In genomic region chr2:77343736-77344440, GRCm38 (mm10) we compare ENCODE assay signal across 13 mouse cellular contexts.
DNase-seq lines count a peak whose midpoint lies in the region; ATAC-seq and TF ChIP-seq lines count a peak whose summit lies in the region.
"Had no signal": no experiment of that assay in that cellular context is flagged by ENCODE, and none has a peak within 500 bp of the region (broad histone marks: within the 10 kb centered on the region; RNA-seq: fewer than 3 reads in every experiment).

No protein-coding gene starts in this region.

- H3K4me3 ChIP-seq in intestine, postnatal 0 days (ENCODE audit: low read depth, low read length) = no peak overlapping the region
- no peak overlapping the region for H3K4me3 ChIP-seq in intestine, embryonic 16.5 days (ENCODE audit: low read length)
- H3K4me3 ChIP-seq in midbrain, postnatal 0 days (ENCODE audit: low read depth, low read length) = no peak overlapping the region
- H3K4me3 ChIP-seq in midbrain, embryonic 10.5 days = no peak overlapping the region
- H3K4me3 ChIP-seq: heart, embryonic 13.5 days had no signal

- no peaks in the 10 kb centered on the region for H3K36me3 ChIP-seq in intestine, postnatal 0 days (ENCODE audit: control insufficient read depth, insufficient read depth)
- no peaks in the 10 kb centered on the region for H3K36me3 ChIP-seq in intestine, embryonic 16.5 days (ENCODE audit: control insufficient read depth, insufficient read depth, low read length)
- no peaks in the 10 kb centered on the region for H3K36me3 ChIP-seq in midbrain, postnatal 0 days (ENCODE audit: insufficient read depth, low read length)
- no peaks in the 10 kb centered on the region for H3K36me3 ChIP-seq in midbrain, embryonic 10.5 days
- H3K36me3 ChIP-seq: heart, embryonic 13.5 days had no signal

- H3K4me1 ChIP-seq in intestine, postnatal 0 days (replicated peaks; ENCODE audit: control insufficient read depth, insufficient read depth, low read length) = no peaks in the 10 kb centered on the region
- H3K4me1 ChIP-seq in intestine, embryonic 16.5 days (ENCODE audit: control insufficient read depth, insufficient read depth, low read length) = no peaks in the 10 kb centered on the region
- no peaks in the 10 kb centered on the region for H3K4me1 ChIP-seq in midbrain, postnatal 0 days (ENCODE audit: insufficient read depth, low read length)
- H3K4me1 ChIP-seq in midbrain, embryonic 10.5 days = no peaks in the 10 kb centered on the region

- DNase-seq in midbrain, postnatal 0 days (ENCODE audit: low spot score) = no peak
- no peak for DNase-seq in midbrain, embryonic 10.5 days (ENCODE audit: low spot score)
- DNase-seq in adipocyte (ENCODE audit: low spot score) = peak; percentile 16
- peak; percentile 12 for DNase-seq in thymus, postnatal 0 days (ENCODE audit: low spot score)
- DNase-seq in layer of hippocampus, postnatal 36 days = no peak
- DNase-seq in cerebellum, adult 8-10 months = no peak
- DNase-seq: cerebellum, adult 9-10 months; right cerebral cortex, postnatal 4 days had no signal

- 92% methylated on average over 16 of the region's 16 CpGs for WGBS in intestine, postnatal 0 days
- WGBS in intestine, embryonic 16.5 days = 92% methylated on average over 16 of the region's 16 CpGs
- WGBS in midbrain, postnatal 0 days = 97% methylated on average over 16 of the region's 16 CpGs
- 91% methylated on average over 16 of the region's 16 CpGs for WGBS in midbrain, embryonic 10.5 days

- peak; percentile 64 for TF ChIP-seq CTCF in intestine, postnatal 0 days (IDR thresholded peaks at IDR 0.05; ENCODE audit: low read depth)
- peak; percentile 60 for TF ChIP-seq CTCF in midbrain, postnatal 0 days (IDR thresholded peaks at IDR 0.05)

- no peaks in the 10 kb centered on the region for H3K27me3 ChIP-seq in intestine, postnatal 0 days (replicated peaks; ENCODE audit: control insufficient read depth, insufficient read depth, low read length)
- H3K27me3 ChIP-seq in intestine, embryonic 16.5 days (replicated peaks; ENCODE audit: control insufficient read depth, insufficient read depth, low read length) = no peaks in the 10 kb centered on the region
- no peaks in the 10 kb centered on the region for H3K27me3 ChIP-seq in midbrain, postnatal 0 days (ENCODE audit: insufficient read depth, low read length)
- H3K27me3 ChIP-seq in midbrain, embryonic 10.5 days (ENCODE audit: low read depth, poor library complexity, severe bottlenecking) = no peaks in the 10 kb centered on the region
- H3K27me3 ChIP-seq: heart, embryonic 13.5 days had no signal

- H3K9ac ChIP-seq in intestine, postnatal 0 days (ENCODE audit: low read depth, low read length) = no peak overlapping the region
- H3K9ac ChIP-seq in intestine, embryonic 16.5 days (ENCODE audit: low read depth, low read length) = no peak overlapping the region
- H3K9ac ChIP-seq in midbrain, postnatal 0 days (replicated peaks; ENCODE audit: low read length, poor library complexity, severe bottlenecking) = no peak overlapping the region
- H3K9ac ChIP-seq: heart, embryonic 13.5 days had no signal

- ATAC-seq in intestine, postnatal 0 days = no peak
- no peak for ATAC-seq in intestine, embryonic 16.5 days
- no peak for ATAC-seq in midbrain, postnatal 0 days (ENCODE audit: low FRiP score)
- ATAC-seq: activated CD4-positive, CD25-positive, alpha-beta regulatory T cell, adult 4 months; forebrain, embryonic 16.5 days had no signal

- no peak overlapping the region for H3K27ac ChIP-seq in intestine, postnatal 0 days (ENCODE audit: low read depth, low read length)
- H3K27ac ChIP-seq in intestine, embryonic 16.5 days (ENCODE audit: low read length) = no peak overlapping the region
- H3K27ac ChIP-seq in midbrain, postnatal 0 days (ENCODE audit: low read depth, low read length) = no peak overlapping the region
- H3K27ac ChIP-seq in midbrain, embryonic 10.5 days (replicated peaks) = no peak overlapping the region
- H3K27ac ChIP-seq: heart, embryonic 13.5 days had no signal

- H3K9me3 ChIP-seq in intestine, postnatal 0 days (ENCODE audit: control insufficient read depth) = no peaks in the 10 kb centered on the region
- H3K9me3 ChIP-seq in intestine, embryonic 16.5 days (ENCODE audit: control insufficient read depth, low read length) = no peaks in the 10 kb centered on the region
- H3K9me3 ChIP-seq in midbrain, postnatal 0 days (ENCODE audit: low read length) = no peaks in the 10 kb centered on the region
- 0 out of 2 replicates have a peak, but pooled peaks cover 3% of the 10 kb centered on the region for H3K9me3 ChIP-seq in midbrain, embryonic 10.5 days (replicated peaks)
- H3K9me3 ChIP-seq: heart, embryonic 13.5 days had no signal

- no peak overlapping the region for H3K4me2 ChIP-seq in intestine, postnatal 0 days (replicated peaks; ENCODE audit: low read depth)
- no peak overlapping the region for H3K4me2 ChIP-seq in intestine, embryonic 16.5 days (ENCODE audit: low read depth, low read length)
- H3K4me2 ChIP-seq in midbrain, postnatal 0 days (ENCODE audit: low read depth, low read length, poor library complexity, severe bottlenecking) = no peak overlapping the region
- H3K4me2 ChIP-seq: heart, embryonic 13.5 days had no signal

Comparison
In these comparisons a context has a peak if more than half of its experiments do, and no peak if none do; other contexts are left out.
1. DNase-seq: peak in adipocyte (single experiment) and thymus, postnatal 0 days (single experiment); none in midbrain, postnatal 0 days (single experiment), midbrain, embryonic 10.5 days (single experiment), layer of hippocampus, postnatal 36 days (0 of 2) and cerebellum, adult 8-10 months (single experiment).